Mouse (Mus musculus) ZHBTc4 (cell line): ENCODE measurements around the gene Fam204a.

Source experiments
- DNase-seq: peaks from one replicate; pipeline ENCODE4 v3.0.0-alpha.2; 2011; ENCODE audit warnings: low read depth, low spot score

The Fam204a gene

DNA sequence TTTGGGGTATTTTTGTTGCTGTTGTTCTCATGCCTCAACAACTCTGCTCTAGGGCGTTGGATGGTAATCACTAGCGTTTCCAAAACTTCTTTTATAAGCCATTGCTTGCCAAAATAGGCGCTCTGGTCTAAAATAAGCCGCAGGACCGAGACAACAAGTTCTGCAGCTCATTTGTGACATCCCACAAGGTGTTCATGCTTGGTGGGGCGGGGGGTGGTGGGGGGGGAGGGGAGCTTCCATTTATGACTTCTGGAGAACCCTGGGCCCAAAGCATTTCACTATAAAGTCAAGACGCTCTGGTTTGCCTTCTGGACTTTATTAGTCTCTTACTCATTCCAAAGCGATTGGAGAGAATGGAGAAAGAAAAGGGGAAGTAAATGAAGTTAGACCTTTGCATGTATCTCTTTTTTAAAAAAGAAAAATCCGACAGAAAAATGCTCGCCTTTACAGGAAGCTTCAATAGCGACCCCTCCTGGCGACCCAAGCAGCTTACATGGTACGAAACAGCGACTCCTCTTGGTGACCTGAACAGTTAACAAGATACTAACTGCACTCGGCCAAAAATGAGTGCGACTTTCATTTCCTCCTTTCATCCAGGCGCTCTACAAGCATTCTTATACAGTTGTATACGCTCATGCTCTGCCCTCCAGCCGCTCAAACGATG lies 65.8 kb downstream of the Fam204a start:
- peak; percentile 85 for DNase-seq

- no peak for DNase-seq
Observed at GRCm38 (mm10) chr19:60159827-60160226, 66.7 kb downstream of the Fam204a start.

DNA sequence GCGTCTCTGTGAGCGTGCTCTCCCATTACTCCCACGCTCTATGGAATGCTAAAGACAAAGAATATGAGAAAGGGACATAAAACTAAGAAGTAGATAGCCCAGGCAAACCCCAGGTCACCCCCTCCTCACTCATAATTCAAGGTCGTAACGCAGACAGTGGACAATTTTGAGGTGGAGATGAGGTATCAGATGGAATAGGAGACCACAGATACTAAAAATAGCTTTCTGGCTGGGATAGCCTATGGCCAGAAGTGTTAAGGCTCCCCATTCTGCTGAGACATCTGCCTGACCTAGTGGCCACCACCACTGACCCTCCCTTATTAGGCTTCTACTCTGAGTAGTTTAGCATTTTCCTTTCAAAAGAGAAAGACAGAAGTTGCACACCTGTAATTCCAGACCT lies 71.2 kb downstream of the Fam204a start:
- DNase-seq = no peak

- no peak for DNase-seq
Observed at GRCm38 (mm10) chr19:60153096-60153495, 73.4 kb downstream of the Fam204a start.

DNA sequence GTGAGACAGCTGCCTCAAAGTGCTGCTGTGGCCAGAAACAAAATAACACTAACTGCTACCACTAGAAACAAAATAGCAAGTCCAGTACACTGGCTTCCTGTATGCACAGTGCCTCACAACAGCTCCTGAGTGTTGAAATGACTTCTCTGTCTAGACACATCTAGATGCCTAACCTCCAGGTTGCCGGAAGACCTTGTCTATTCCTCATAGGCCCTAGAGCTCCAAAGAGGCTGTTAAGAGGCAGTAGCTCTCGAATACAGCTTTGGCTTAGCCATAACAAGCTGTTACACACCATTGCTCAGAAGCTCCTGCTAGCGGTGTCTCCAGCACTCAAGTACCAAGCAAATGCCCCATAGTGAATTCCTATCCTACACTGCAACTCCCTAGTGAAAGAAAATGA lies 76.4 kb downstream of the Fam204a start:
- DNase-seq = no peak

DNA sequence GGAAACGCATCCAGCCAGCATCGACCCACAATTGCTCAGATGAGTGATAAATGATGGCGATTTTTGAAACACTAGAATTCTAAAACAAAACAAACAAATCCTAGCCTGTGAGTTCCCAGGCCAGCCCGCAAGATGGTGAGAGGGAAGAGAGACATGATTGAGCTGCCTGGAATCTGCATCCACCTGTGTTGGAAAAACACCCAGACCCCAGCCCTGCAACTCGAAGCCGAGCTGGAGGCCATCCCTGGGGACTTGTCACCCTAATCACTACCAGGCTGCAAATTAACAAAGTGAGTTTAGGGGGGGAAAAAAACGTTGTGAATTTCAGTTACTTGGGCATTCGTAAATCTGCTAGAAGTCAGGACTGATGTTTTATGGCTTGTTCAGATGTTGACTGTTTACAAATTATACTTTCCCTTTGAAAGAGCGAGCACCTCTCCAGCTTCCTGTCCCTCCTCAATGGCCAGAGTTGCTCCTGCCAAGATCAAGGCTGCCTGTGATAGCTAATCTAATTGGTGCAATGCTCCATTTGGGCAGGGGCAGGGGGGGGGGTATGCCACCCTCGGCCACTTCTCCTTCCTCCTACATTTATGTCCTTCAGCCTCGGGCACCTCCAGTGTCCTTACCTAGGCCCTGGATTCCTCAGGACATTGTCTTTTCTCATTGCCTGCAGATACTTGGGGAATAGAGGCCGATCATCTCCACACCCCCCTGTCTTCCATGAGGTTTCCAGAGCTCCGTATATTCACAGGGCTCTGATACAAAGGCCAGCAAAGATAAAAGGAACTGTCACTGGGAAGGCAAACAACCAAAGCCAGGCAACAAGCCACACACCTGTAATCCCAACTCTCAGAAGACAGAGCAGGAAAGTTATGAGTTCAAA lies 77.2 kb downstream of the Fam204a start:
- no peak for DNase-seq
